Mouse (Mus musculus): ENCODE results near the gene Tmem94. TPM values are rescaled to one million over a fixed set of nuclear protein-coding genes. Genes with fewer than 3 reads are reported as not detected.

The Tmem94 gene
- polyA plus RNA-seq (2015; fragmentation: Illumina TruSeq; extraction: RNeasy Lipid Tissue Mini Kit (QIAGEN cat#74804); ENCODE audit: insufficient read depth, low read depth, low replicate concordance) = 5.9 TPM

GRCm38 (mm10) chr11:115765103-115765606 lies at the start of gene Tmem94:
Gene Tmem94 (plus strand): TSS chr11:115765433.

GRCm38 (mm10) chr11:115813507-115814296 lies 48.5 kb downstream of the Tmem94 start, which contains the start of gene Caskin2:
Gene Caskin2 (minus strand): TSS chr11:115813639.

GRCm38 (mm10) chr11:115814605-115815450 lies 49.6 kb downstream of the Tmem94 start, which contains the start of gene Tsen54:
Gene Tsen54 (plus strand): TSS chr11:115814724.

DNA sequence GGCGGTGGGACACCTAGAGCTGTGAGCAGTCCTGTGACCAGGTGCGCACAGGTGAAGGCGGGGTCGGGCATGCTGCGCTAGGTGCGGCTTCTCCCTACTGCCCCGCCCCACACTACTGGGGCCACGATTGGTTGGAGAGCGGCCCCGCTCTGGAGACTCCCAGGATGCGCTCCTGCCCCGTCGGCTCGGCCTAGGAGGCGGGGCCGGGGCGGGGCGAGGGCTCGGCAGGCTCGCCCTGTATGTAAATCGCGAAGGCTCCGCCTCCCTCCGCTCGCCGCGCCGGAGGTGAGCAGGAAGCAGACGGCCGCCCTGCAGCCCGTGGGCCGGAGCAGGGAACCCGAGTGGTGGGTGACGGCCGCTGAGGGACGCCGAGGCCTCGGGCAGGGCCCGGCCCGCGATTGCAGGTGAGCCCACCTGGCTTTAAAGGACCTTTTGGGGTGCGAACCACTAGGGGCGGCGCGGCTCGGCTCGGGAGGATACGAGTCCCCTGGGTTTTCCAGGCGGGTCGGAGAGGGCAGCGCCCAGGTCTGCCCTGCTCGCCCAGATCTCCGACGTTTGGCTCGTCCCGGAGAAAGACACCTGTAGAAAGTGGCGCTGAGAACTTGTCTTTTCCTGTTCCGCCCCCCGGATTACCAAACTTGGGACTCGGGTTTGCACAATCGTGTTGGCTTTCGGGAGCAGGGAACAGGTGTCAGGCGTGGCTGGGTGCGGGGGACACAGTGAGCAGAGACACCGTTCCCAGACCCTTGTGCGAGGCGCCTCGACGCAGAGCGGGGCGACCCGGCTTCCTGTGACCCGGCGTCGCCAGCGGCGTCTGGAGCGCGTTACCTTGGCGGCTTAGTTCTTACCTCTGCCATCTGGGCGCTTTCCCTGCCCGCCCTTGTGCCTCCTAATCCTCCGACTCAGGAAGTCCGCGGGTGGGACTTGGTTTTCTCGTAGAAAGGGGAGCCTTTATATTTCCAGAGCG lies 58.8 kb downstream of the Tmem94 start, which contains the start of gene Llgl2:
Gene Llgl2 (plus strand): TSS at position 276 of the 967 bp plus-strand sequence.

Other genes with a start within 250 kb of the Tmem94 start
- 54.9 TPM for gene Sumo2, start 229.2 kb upstream of the Tmem94 start, polyA plus RNA-seq (2015; fragmentation: Illumina TruSeq; extraction: RNeasy Lipid Tissue Mini Kit (QIAGEN cat#74804); ENCODE audit: insufficient read depth, low read depth, low replicate concordance)
- 28.3 TPM for gene Nup85, start 201.0 kb upstream of the Tmem94 start, polyA plus RNA-seq (2015; fragmentation: Illumina TruSeq; extraction: RNeasy Lipid Tissue Mini Kit (QIAGEN cat#74804); ENCODE audit: insufficient read depth, low read depth, low replicate concordance)
- 16.0 TPM for gene Mrps7, start 161.5 kb upstream of the Tmem94 start, polyA plus RNA-seq (2015; fragmentation: Illumina TruSeq; extraction: RNeasy Lipid Tissue Mini Kit (QIAGEN cat#74804); ENCODE audit: insufficient read depth, low read depth, low replicate concordance)
- 10.9 TPM for gene Gga3, start 161.4 kb upstream of the Tmem94 start, polyA plus RNA-seq (2015; fragmentation: Illumina TruSeq; extraction: RNeasy Lipid Tissue Mini Kit (QIAGEN cat#74804); ENCODE audit: insufficient read depth, low read depth, low replicate concordance)
- 27.7 TPM for gene Mif4gd, start 152.5 kb upstream of the Tmem94 start, polyA plus RNA-seq (2015; fragmentation: Illumina TruSeq; extraction: RNeasy Lipid Tissue Mini Kit (QIAGEN cat#74804); ENCODE audit: insufficient read depth, low read depth, low replicate concordance)
- 8.3 TPM for gene Slc25a19, start 137.1 kb upstream of the Tmem94 start, polyA plus RNA-seq (2015; fragmentation: Illumina TruSeq; extraction: RNeasy Lipid Tissue Mini Kit (QIAGEN cat#74804); ENCODE audit: insufficient read depth, low read depth, low replicate concordance)
- 10.1 TPM for gene Grb2, start 56.8 kb upstream of the Tmem94 start, polyA plus RNA-seq (2015; fragmentation: Illumina TruSeq; extraction: RNeasy Lipid Tissue Mini Kit (QIAGEN cat#74804); ENCODE audit: insufficient read depth, low read depth, low replicate concordance)
- 13.3 TPM for gene Caskin2, start 48.2 kb downstream of the Tmem94 start, polyA plus RNA-seq (2015; fragmentation: Illumina TruSeq; extraction: RNeasy Lipid Tissue Mini Kit (QIAGEN cat#74804); ENCODE audit: insufficient read depth, low read depth, low replicate concordance)
- 11.0 TPM for gene Tsen54, start 49.3 kb downstream of the Tmem94 start, polyA plus RNA-seq (2015; fragmentation: Illumina TruSeq; extraction: RNeasy Lipid Tissue Mini Kit (QIAGEN cat#74804); ENCODE audit: insufficient read depth, low read depth, low replicate concordance)
- gene Llgl2, start 58.6 kb downstream of the Tmem94 start, polyA plus RNA-seq (2015; fragmentation: Illumina TruSeq; extraction: RNeasy Lipid Tissue Mini Kit (QIAGEN cat#74804); ENCODE audit: insufficient read depth, low read depth, low replicate concordance) = 66.6 TPM
- 20.8 TPM for gene Myo15b, start 93.0 kb downstream of the Tmem94 start, polyA plus RNA-seq (2015; fragmentation: Illumina TruSeq; extraction: RNeasy Lipid Tissue Mini Kit (QIAGEN cat#74804); ENCODE audit: insufficient read depth, low read depth, low replicate concordance)
- gene Smim5, start 134.5 kb downstream of the Tmem94 start, polyA plus RNA-seq (2015; fragmentation: Illumina TruSeq; extraction: RNeasy Lipid Tissue Mini Kit (QIAGEN cat#74804); ENCODE audit: insufficient read depth, low read depth, low replicate concordance) = 5.6 TPM
- gene Smim6, start 146.6 kb downstream of the Tmem94 start, polyA plus RNA-seq (2015; fragmentation: Illumina TruSeq; extraction: RNeasy Lipid Tissue Mini Kit (QIAGEN cat#74804); ENCODE audit: insufficient read depth, low read depth, low replicate concordance) = 4.9 TPM
- 4.7 TPM for gene Sap30bp, start 167.8 kb downstream of the Tmem94 start, polyA plus RNA-seq (2015; fragmentation: Illumina TruSeq; extraction: RNeasy Lipid Tissue Mini Kit (QIAGEN cat#74804); ENCODE audit: insufficient read depth, low read depth, low replicate concordance)
- gene Recql5, start 168.0 kb downstream of the Tmem94 start, polyA plus RNA-seq (2015; fragmentation: Illumina TruSeq; extraction: RNeasy Lipid Tissue Mini Kit (QIAGEN cat#74804); ENCODE audit: insufficient read depth, low read depth, low replicate concordance) = 10.0 TPM
- gene Itgb4, start 209.3 kb downstream of the Tmem94 start, polyA plus RNA-seq (2015; fragmentation: Illumina TruSeq; extraction: RNeasy Lipid Tissue Mini Kit (QIAGEN cat#74804); ENCODE audit: insufficient read depth, low read depth, low replicate concordance) = 8.1 TPM
- 11.8 TPM for gene Galk1, start 247.3 kb downstream of the Tmem94 start, polyA plus RNA-seq (2015; fragmentation: Illumina TruSeq; extraction: RNeasy Lipid Tissue Mini Kit (QIAGEN cat#74804); ENCODE audit: insufficient read depth, low read depth, low replicate concordance)